Mouse (Mus musculus) urinary bladder, postnatal 36 days (tissue): ENCODE results near the gene Tmem51.

ENCODE experiments used
- DNase-seq, 2 experiments: peaks; one replicate each; pipeline ENCODE4 v3.0.0; 2022; ENCODE audit warnings: low spot score in 2 of 2, mixed read lengths in 1 of 2

Gene Tmem51

GRCm38 (mm10) chr4:142084131-142084899 is at the start of gene Tmem51:
Gene Tmem51, minus strand, starts transcription at chr4:142084304.
- DNase-seq = peak; percentile 69 to 74

- DNase-seq = no peak
These were observed 46.1 kb upstream of the Tmem51 start for GRCm38 (mm10) chr4:142130162-142130561.

GRCm38 (mm10) chr4:142127275-142127788 is 43.2 kb upstream of the Tmem51 start:
- no peak for DNase-seq

DNA sequence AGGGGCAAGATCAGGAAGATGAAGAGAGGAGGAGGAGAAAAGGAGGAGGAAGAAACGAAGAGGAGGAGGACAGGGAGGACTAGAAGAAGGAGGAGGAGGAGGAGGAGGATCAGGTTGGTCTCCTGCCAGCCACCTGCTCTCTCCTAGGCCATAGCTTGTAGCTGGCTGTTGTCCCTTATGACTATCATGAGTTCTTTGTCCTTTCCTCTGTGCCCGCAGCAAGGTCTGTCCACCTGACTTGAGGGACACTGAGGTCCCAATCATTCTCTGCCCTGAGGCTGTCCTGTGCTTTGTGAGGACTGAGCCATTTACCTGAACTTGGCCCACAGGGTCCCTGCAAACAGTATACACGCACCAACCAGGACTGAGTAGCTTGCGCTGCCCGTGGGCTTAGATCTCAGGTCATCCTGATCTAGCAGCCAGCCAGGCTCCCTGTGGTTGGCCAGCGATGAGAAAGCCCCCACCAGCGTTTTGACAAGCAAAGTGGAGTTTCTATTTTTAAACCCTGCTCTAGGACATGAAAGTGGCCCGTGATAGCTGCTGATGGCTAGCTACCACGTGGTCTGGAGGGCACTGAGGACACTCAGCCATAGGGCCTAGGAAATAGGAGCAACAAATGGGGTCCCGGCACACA is 42.7 kb upstream of the Tmem51 start:
- DNase-seq = no peak

GRCm38 (mm10) chr4:142121164-142121563 is 37.1 kb upstream of the Tmem51 start:
- no peak for DNase-seq

DNA sequence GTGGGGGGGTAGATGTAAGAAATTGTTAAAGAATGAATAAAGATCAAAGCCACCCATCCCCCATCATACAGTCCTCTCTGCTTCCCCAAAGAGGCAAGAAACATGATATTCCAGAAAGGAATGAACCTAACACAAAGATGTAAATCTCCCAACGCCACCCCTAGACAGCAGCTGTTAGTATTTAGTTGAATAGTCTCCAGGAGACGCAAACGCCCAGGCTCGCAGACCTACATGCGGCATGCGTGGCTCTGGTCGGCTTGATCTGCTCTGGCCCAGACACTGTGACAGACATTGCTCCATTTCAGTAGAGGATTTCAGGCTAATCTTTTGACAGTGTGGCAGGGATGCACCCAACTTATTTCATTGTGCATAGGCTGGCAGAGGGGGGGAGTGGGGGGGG is 34.4 kb upstream of the Tmem51 start:
- DNase-seq = no peak

DNA sequence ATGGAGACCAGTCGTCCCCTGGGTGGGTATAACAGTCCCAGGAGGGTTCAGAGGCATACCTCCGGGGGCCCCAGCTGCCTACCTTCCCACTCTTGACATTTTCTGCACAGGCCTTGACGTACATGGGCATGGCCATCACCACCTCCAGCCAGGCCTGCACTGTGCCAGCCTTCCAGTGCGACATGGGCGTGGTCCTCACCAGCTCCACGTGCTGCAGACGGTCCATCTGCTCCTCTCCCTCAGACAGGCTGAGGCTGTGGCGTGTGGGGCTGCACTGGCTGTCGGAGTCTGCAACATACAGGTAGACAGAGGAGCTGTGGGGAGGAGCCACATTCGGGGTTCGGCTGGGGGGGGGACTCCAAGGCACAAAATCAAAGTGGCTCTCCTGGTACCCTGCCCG is 33.9 kb upstream of the Tmem51 start:
- DNase-seq = no peak

DNA sequence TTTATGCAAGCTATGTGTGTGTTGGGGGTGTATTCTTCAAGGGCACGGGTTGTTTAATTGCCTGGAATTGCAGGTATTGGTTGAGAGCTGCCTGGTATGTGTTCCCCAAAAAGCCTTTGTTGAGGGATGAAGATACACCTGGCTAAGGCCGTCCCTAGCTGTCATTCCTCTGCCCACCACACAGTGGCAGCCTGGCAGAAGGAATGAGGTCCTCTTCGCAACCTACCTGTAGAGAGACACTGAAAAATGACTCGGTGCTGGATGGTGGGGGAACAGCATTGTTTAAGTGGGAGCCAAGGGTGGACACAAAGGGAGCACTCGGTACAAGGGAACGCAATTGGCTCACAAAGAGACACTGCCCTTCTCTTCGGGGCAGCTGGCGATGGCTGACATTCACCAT is 29.2 kb upstream of the Tmem51 start:
- DNase-seq = peak; percentile 17 to 26

GRCm38 (mm10) chr4:142103081-142103671 is 19.1 kb upstream of the Tmem51 start:
- no peak for DNase-seq

- DNase-seq = peak; percentile 77 to 80
These were observed 14.2 kb upstream of the Tmem51 start for GRCm38 (mm10) chr4:142098303-142098702.

GRCm38 (mm10) chr4:142097871-142098270 is 13.8 kb upstream of the Tmem51 start:
- DNase-seq = peak; percentile 53 to 62

- peak; percentile 43 to 83 for DNase-seq
These were observed 11.6 kb upstream of the Tmem51 start for GRCm38 (mm10) chr4:142095513-142096241.

GRCm38 (mm10) chr4:142094386-142094785 is 10.3 kb upstream of the Tmem51 start:
- DNase-seq = no peak

- no peak for DNase-seq
These were observed 7.0 kb upstream of the Tmem51 start for GRCm38 (mm10) chr4:142091100-142091499.

DNA sequence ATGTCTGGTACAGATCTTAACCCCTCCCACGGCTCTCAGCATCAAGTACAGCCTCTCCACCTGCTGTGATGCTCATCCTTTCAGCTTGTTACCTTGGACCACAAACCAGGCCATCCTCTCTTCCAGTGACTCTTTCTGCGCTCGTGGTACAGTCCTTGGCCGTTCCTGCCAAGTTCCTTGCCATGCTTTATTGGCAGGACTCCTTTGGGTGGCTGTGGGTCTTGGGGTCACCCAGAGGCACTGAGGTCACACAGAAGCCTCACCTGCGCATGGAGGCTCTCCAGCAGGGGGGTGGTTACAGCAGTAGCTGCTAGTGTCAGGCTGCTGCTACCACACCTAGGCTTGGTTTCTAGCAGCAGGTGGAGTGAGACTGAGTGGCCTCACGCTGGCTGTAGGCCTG is 5.9 kb upstream of the Tmem51 start:
- DNase-seq = no peak

DNA sequence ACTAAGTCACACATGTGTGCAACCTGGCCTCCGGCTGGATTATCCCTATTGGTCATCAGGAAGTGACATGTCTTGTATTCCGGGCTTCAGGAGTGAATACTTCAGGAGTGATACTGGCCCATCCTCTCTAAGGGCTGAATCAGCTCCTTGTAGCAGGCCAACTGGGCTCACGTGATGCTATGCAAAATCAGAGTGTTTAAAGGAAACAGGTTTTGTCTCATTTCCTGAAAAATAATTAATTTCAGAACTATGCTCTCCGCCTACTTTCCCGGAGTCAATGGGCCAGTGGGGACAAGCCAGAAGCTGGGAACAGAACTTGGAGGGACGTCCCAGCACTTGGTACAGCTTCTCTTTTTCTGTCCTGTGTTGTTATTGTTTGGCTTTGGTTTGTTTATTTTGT is 4.7 kb upstream of the Tmem51 start:
- no peak for DNase-seq

GRCm38 (mm10) chr4:142088409-142088808 is 4.3 kb upstream of the Tmem51 start:
- no peak for DNase-seq

DNA sequence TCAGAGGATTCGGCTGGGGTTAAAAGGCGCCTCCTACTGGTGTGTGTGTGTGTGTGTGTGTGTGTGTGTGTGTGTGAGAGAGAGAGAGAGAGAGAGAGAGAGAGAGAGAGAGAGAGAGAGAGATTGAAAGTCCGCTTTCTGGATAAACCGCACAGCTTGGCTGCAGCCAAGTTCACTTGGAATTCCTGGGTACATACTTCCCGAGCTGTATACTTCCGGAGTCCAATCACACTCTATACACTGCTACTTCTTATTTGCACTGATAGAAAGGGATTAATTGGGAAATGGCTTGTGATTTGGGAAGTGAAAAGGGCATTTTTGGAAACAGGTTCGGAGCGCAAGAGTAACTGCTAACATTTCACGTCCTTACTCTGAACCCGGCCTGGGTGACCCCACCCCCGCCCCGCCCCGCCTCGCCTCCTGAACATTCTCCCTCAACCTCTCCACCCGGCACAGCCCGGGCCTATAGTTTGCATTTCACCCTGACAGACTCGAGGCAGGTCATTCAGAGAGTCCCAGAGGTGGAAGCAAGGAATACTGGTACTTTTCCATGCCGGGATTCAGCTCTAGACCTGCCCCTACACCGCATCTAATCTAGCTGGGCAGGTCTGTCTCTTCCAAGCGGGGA is 946 bp upstream of the Tmem51 start:
- DNase-seq = no peak

DNA sequence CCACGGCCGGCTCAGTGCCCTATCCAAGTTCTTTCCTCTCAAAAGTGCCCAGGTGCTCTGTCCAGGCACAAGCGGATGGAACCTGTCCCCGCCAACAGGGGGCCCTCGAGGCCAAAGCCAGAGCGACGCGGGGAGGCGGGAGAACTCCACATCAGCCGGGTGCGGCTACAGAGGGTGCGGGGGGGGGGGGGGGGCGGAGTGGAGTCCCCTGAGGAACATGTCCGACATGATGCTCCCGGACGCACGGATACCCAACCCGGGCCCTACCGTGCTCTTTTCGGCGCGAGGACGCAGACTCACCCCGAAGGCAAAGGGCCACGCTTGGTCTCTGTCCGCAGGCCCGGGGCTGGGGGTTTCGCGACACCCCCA is 358 bp downstream of the Tmem51 start:
- peak; percentile 71 to 76 for DNase-seq

GRCm38 (mm10) chr4:142083193-142083592 is 911 bp downstream of the Tmem51 start:
- no peak for DNase-seq

- no peak for DNase-seq
These were observed 1.4 kb downstream of the Tmem51 start for GRCm38 (mm10) chr4:142082703-142083102.
